Mouse (Mus musculus): ENCODE measurements at regions not wholly inside any gene's neighbourhood (a gene's known extent, or its start where the extent isn't known, plus 50 kb on each side); places are given as distances from the start of the nearest gene placed in this dataset.

GRCm38 (mm10) chr12:54280001-54280400 is 76.3 kb upstream of the Egln3 start:
- DNase-seq (ENCODE audit: low spot score in 2 of 2): no peak

DNA sequence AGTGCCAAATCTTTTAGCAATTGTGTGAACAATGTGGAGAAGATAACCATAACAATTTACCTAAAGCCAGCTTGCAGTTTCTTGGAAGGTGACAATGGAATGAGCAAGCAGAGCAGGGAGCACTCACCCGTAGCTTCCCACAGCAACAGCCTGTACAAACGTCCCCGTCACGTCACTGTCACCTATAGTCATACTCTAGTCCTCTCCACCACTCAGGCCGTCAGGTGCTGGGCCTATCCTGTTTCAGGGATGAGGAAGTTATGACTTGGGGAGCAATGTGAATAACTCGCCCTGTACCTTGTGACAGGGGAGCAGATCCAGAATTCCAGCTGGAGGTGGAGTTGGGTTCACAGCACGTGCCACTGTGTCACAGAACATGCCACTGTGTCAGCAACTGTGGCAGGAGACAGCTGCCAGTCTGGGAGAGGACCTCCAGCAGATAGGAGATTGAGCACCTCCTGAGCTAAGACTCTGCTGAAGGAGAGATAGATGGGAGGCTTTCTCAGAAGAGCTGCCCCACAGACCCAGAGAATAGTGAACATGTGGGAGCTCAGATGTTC is 73.4 kb upstream of the Egln3 start:
- no peak for DNase-seq (ENCODE audit: low spot score in 2 of 2)

- no peak for DNase-seq (ENCODE audit: low spot score in 2 of 2)
Observed at GRCm38 (mm10) chr12:54273506-54273905, 69.8 kb upstream of the Egln3 start.

DNA sequence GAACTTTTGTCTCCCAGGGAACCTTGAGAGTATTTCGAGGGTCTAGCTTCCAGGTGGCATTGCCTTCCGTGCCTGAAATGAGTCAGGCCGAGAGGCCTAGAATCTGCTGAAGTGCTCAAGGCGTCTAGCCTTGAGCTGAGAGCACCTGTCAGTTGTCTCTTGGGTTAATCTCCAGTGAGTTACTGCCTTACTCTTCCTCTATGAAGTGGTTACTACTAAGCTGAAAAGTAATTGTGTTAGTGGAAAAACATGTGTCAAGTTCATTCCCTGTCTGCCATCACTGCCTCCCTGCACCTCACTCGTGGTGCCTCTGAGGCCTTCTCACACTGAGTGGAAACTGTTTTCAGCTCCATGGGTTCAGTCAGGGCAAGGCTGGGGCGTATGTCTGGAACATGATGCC is 69.0 kb upstream of the Egln3 start:
- DNase-seq (ENCODE audit: low spot score in 2 of 2): no peak

DNA sequence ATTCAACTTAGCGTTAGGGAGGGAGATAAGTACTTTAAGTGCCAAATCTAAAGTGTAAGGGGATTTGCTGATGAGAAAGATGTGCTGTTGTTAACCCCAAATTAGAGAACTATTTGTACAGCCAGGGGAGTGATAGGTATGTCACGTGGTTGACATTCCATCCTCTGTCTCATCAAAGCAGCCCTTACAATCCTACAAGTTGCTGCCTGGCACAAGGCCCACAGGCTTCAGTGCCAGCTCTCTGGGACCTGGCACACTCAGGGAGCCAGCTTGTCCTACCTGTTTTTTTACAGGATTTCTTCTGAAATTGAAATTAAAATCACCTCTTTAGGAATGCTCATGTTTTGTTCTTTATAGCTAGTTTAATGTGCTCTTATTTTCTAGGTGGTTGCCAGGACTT is 68.6 kb upstream of the Egln3 start:
- DNase-seq (ENCODE audit: low spot score in 2 of 2): no peak

DNA sequence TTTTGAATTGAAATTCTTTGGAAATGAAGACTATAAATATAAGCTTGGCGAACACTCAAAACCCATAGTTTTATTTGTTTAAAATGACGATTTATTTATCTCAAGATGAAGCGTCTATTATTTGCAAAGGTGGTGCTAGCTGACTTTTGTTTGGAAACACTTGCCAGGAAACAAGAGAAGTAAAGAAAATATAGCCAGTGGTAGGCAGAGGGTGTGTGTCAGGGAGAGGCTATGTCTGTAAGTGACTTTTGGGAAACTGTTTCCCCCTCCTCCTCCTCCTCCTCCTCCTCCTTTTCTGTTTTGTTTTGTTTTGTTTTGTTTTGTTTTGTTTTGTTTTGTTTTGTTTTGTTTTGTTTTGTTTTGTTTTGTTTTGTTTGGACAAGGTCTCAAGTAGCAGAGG is 62.2 kb upstream of the Egln3 start:
- DNase-seq (ENCODE audit: low spot score in 2 of 2): no peak

DNA sequence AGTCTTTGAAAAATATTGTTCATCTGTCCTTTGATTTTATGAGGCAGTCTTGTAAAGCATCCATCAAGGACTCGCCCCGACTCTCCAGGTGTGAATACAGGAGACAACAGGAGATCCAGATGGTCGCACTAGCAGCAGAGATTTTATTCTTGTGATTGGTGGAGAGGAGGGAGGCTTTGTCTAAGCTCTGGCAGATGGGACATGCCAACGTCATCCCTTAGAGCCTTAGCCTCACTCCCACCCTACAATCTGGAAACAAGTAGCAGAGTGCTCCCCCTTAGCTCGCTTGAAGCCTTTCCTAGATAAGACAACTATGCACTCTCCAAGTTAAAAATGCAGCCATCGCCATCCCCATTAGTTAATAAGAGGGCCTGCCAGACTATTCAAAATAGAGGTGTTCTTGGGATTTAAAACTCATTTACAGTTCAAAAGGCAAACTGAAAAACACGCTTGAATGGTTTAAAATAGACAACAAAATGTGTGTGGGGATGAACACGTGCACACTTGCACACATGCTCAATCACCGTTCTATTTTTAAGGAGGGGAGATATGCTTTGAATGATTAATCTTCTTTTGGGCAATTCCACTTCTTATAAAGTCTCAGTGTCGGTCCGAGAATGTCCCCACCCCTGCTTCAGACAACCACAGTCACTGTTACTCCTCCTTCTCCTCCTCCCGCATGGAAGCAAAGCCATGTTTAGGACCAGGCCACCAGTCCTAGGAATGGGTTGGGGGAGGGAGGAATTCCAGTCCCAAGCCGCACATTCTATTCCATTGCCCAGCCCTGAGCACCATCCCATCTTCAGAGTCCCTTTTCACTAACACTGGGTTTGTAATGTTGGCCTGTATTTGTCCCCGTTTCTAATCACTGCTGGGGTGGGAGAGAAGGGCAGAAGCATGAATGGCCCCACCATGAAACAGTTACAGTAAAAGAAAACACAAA is 61.5 kb upstream of the Egln3 start:
- peak; percentile 21 to 23 for DNase-seq (ENCODE audit: low spot score in 2 of 2)

GRCm38 (mm10) chr12:54264418-54264733 is 60.7 kb upstream of the Egln3 start:
- DNase-seq (ENCODE audit: low spot score in 2 of 2): no peak

- DNase-seq (ENCODE audit: low spot score in 2 of 2): no peak
Observed at GRCm38 (mm10) chr12:54263733-54264417, 60.2 kb upstream of the Egln3 start.

- DNase-seq (ENCODE audit: low spot score in 2 of 2): no peak
Observed at GRCm38 (mm10) chr12:54262236-54263005, 58.8 kb upstream of the Egln3 start.

DNA sequence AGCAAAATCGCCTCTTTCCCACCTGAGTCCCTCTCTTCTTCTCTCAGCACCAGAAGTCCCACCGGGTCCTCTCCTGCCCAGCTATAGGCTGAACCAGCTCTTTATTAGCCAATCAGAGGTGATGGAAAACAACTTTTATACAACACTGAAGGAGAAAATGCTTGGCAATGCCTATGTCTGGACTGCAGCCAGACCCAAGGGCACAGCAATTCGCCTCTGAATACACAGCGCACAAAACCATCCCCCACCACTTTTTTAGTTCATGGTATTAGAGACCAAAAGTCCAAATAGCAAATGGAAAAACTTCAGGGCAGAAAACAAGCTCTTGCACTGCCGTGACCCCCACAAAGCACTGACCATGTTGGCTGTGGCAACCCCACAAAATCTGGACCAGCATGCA is 57.8 kb upstream of the Egln3 start:
- no peak for DNase-seq (ENCODE audit: low spot score in 2 of 2)

DNA sequence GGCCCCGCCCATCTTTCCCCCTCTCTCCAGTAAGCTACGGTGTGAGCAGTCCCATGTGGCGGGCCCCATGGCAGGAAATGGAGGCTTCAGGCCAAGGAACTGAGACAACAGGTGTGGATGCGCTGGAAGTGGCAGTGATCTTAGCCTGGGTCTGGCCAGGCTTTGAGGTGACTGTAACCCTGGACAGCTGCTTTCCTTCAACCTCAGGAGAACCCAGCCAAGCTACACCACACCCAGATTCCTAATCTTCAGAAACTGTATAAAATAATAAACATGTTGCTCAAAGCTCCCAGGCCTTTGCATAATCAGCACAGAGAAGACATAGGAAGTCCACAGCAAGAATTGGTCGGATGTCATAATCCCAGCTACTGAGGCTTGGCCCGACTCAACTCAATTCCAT is 56.8 kb upstream of the Egln3 start:
- DNase-seq (ENCODE audit: low spot score in 2 of 2): no peak

GRCm38 (mm10) chr12:54257776-54258433 is 54.2 kb upstream of the Egln3 start:
- no peak for DNase-seq (ENCODE audit: low spot score in 2 of 2)

DNA sequence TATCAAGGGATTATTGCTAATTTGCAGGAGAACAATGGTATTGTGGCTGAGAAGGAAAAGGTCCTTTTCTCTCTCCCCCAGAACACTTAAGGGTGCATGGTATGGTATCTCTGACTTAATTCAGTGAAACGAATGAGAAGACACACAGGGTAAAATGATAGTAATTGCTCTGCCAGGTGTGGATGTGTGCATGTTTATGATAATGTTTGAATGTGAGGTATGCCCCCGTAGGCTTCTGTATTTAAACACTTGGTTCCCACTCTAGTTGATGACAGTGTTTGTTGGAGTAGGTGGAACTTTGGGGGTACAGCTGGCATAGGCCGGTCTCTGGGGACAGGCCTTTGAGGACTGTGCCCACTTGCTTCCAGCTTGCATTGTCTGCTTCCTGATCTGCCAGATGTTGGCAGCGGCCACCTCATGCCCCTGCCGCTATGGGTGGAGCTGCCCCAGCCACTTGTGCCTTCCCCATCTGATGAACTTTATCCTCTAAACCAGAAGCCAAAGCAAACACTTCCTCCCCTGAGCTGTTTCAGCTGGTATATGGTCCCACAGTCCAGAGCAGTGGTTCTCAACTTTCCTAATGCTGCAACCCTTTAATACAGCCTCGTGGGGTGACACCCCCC is 53.0 kb upstream of the Egln3 start:
- no peak for DNase-seq (ENCODE audit: low spot score in 2 of 2)
